Mouse (Mus musculus) neural tube, embryonic 11.5 days (tissue): ENCODE data around the gene Des. TPM values are rescaled to one million over a fixed set of nuclear protein-coding genes. Genes with fewer than 3 reads are reported as not detected.
A peak's percentile ranks its signal among the peaks of the same experiment; 100 is the strongest.

Source experiments
- ATAC-seq: fragments of 200-750 bp; cut with Nextera tagmentation; 2 replicates; pipeline ENCODE4 v1.8.0; 2017; ENCODE audit warnings: moderate number of reproducible peaks, mild to moderate bottlenecking, moderate TSS enrichment, moderate library complexity; ENCODE audit not compliant: insufficient read depth, low FRiP score, low TSS enrichment
- DNase-seq: peaks from one replicate; pipeline ENCODE4 v3.0.0-alpha.2; 2015; ENCODE audit warnings: low spot score
- H3K27ac ChIP-seq: fragments of 300-500 bp; sonication (generic); 2 replicates; pipeline ENCODE4 v1.5.1; 2014; ENCODE audit warnings: low read depth, mild to moderate bottlenecking, low read length
- H3K27me3 ChIP-seq: fragments of 300-500 bp; sonication (generic); 2 replicates; pipeline ENCODE4 v1.6.1; 2014; ENCODE audit warnings: mild to moderate bottlenecking, low read length, mixed read lengths; ENCODE audit not compliant: control insufficient read depth, insufficient read depth
- H3K36me3 ChIP-seq: fragments of 300-500 bp; sonication (generic); 2 replicates; pipeline ENCODE4 v1.6.1; 2014; ENCODE audit warnings: mild to moderate bottlenecking, low read length, moderate library complexity, mixed read lengths; ENCODE audit not compliant: control insufficient read depth, insufficient read depth
- H3K4me1 ChIP-seq: fragments of 300-500 bp; sonication (generic); 2 replicates; pipeline ENCODE4 v1.6.1; 2014; ENCODE audit warnings: low read length, mixed read lengths; ENCODE audit not compliant: control insufficient read depth, insufficient read depth
- H3K4me2 ChIP-seq: fragments of 300-500 bp; sonication (generic); 2 replicates; pipeline ENCODE4 v1.6.1; 2014; ENCODE audit warnings: low read depth, mild to moderate bottlenecking, moderate library complexity
- H3K4me3 ChIP-seq: fragments of 300-500 bp; sonication (generic); 2 replicates; pipeline ENCODE4 v1.5.1; 2014; ENCODE audit warnings: low read depth, low read length
- H3K9ac ChIP-seq: fragments of 300-500 bp; sonication (generic); 2 replicates; pipeline ENCODE4 v1.6.1; 2014; ENCODE audit warnings: mild to moderate bottlenecking, low read length
- H3K9me3 ChIP-seq: fragments of 300-500 bp; sonication (generic); 2 replicates; pipeline ENCODE4 v1.6.1; 2016; ENCODE audit warnings: low read length; ENCODE audit not compliant: control insufficient read depth
- WGBS: fragments of 180-500 bp; shearing (Covaris S2); extraction: QIAGEN DNeasy Blood & Tissue Kit; methylation state at CpG from one replicate; pipeline ENCODE4 v1.1.7; 2014; 5-methylcytosine and 5-hydroxymethylcytosine counted together
- polyA plus RNA-seq: library from polyadenylated mRNA; unstranded; fragments of >200 nt; fragmentation: Nextera tagmentation; extraction: Ambion mirVana; gene quantifications from 2 replicates; pipeline ENCODE4 v1.2.1, GENCODE M21; 2014

The Des gene
- polyA plus RNA-seq, 1 experiment from 2014 or later, result 15.8 TPM

- Histone ChIP-seq H3K4me3 (peak overlapping the region; percentile 25; the same call in 1 of the 2 replicates), H3K9ac (no peak overlapping the region), H3K27me3 (peaks cover 31% of the 10 kb centered on the region), H3K36me3 (no peaks in the 10 kb centered on the region), H3K4me2 (0 out of 2 replicates have a peak overlapping the region, but pooled peaks have one; percentile 54), H3K4me1 (no peaks in the 10 kb centered on the region), H3K27ac (no peak overlapping the region), H3K9me3 (no peaks in the 10 kb centered on the region)
- DNase-seq (no peak), ATAC-seq (no peak)
- WGBS, result 38% methylated on average over 4 of the region's 4 CpGs
These were observed 994 bp downstream of the Des start for GRCm38 (mm10) chr1:75361123-75361522.

GRCm38 (mm10) chr1:75361750-75362149 lies 1.6 kb downstream of the Des start:
- Histone ChIP-seq H3K4me1 (no peaks in the 10 kb centered on the region), H3K36me3 (no peaks in the 10 kb centered on the region), H3K4me3 (no peak overlapping the region), H3K27me3 (peaks cover 31% of the 10 kb centered on the region), H3K9ac (no peak overlapping the region), H3K27ac (no peak overlapping the region), H3K9me3 (no peaks in the 10 kb centered on the region), H3K4me2 (no peak overlapping the region)
- no peak for ATAC-seq
- 39% methylated on average over 4 of the region's 4 CpGs for WGBS
- DNase-seq, result no peak

GRCm38 (mm10) chr1:75363868-75364267 lies 3.7 kb downstream of the Des start:
- Histone ChIP-seq H3K9me3 (no peaks in the 10 kb centered on the region), H3K27ac (no peak overlapping the region), H3K4me3 (no peak overlapping the region), H3K4me1 (no peaks in the 10 kb centered on the region), H3K36me3 (no peaks in the 10 kb centered on the region), H3K4me2 (no peak overlapping the region), H3K9ac (no peak overlapping the region), H3K27me3 (peaks cover 27% of the 10 kb centered on the region)
- DNase-seq (no peak), ATAC-seq (no peak)
- 94% methylated on average over 3 of the region's 3 CpGs for WGBS

GRCm38 (mm10) chr1:75365510-75366137 lies 5.5 kb downstream of the Des start:
- Histone ChIP-seq H3K27ac (no peak overlapping the region), H3K4me1 (no peaks in the 10 kb centered on the region), H3K36me3 (no peaks in the 10 kb centered on the region), H3K9me3 (no peaks in the 10 kb centered on the region), H3K4me3 (no peak overlapping the region), H3K9ac (no peak overlapping the region), H3K4me2 (no peak overlapping the region), H3K27me3 (peaks cover 13% of the 10 kb centered on the region)
- ATAC-seq (no peak), DNase-seq (no peak)
- 90% methylated on average over 14 of the region's 14 CpGs for WGBS

- Histone ChIP-seq H3K4me3 (no peak overlapping the region), H3K4me2 (no peak overlapping the region), H3K9me3 (no peaks in the 10 kb centered on the region), H3K27ac (no peak overlapping the region), H3K36me3 (no peaks in the 10 kb centered on the region), H3K9ac (no peak overlapping the region), H3K27me3 (no peaks in the 10 kb centered on the region), H3K4me1 (peaks cover 4% of the 10 kb centered on the region; the same call in 1 of the 2 replicates)
- no peak for ATAC-seq
- no peak for DNase-seq
- 47% methylated on average over 25 of the region's 25 CpGs for WGBS
These were observed 9.3 kb downstream of the Des start for GRCm38 (mm10) chr1:75369360-75369983.

- H3K27ac ChIP-seq, result no peak overlapping the region
- no peaks in the 10 kb centered on the region for H3K36me3 ChIP-seq
- ATAC-seq, result no peak
- no peaks in the 10 kb centered on the region for H3K9me3 ChIP-seq
- H3K4me1 ChIP-seq, result peaks cover 6% of the 10 kb centered on the region
- no peak overlapping the region for H3K4me3 ChIP-seq
- 53% methylated on average over 13 of the region's 13 CpGs for WGBS
- no peak overlapping the region for H3K4me2 ChIP-seq
- no peak overlapping the region for H3K9ac ChIP-seq
- H3K27me3 ChIP-seq, result no peaks in the 10 kb centered on the region
- DNase-seq, result no peak
These were observed 10.0 kb downstream of the Des start for GRCm38 (mm10) chr1:75369984-75370660.

- 54% methylated on average over 13 of the region's 13 CpGs for WGBS
- Histone ChIP-seq H3K36me3 (no peaks in the 10 kb centered on the region), H3K4me2 (no peak overlapping the region), H3K27ac (no peak overlapping the region), H3K9ac (no peak overlapping the region), H3K4me1 (peaks cover 12% of the 10 kb centered on the region), H3K27me3 (peaks cover 10% of the 10 kb centered on the region; the same call in 1 of the 2 replicates), H3K9me3 (no peaks in the 10 kb centered on the region), H3K4me3 (no peak overlapping the region)
- ATAC-seq (no peak), DNase-seq (peak; percentile 60)
These were observed 11.4 kb downstream of the Des start for GRCm38 (mm10) chr1:75371317-75372095.

GRCm38 (mm10) chr1:75372450-75372849 lies 12.3 kb downstream of the Des start:
- H3K27me3 ChIP-seq, result peaks cover 10% of the 10 kb centered on the region; the same call in 1 of the 2 replicates

More at GRCm38 (mm10) chr1:75372450-75372849, 12.3 kb downstream of the Des start:
- Histone ChIP-seq H3K4me1 (peaks cover 12% of the 10 kb centered on the region), H3K9me3 (no peaks in the 10 kb centered on the region), H3K4me2 (no peak overlapping the region), H3K36me3 (no peaks in the 10 kb centered on the region), H3K4me3 (no peak overlapping the region), H3K27ac (no peak overlapping the region), H3K9ac (no peak overlapping the region)
- 86% methylated on average over 3 of the region's 3 CpGs for WGBS
- no peak for DNase-seq
- ATAC-seq, result no peak
